Mouse (Mus musculus) lung, adult 2 months (tissue): ENCODE measurements at regions not wholly inside any gene's neighbourhood (a gene's known extent, or its start where the extent isn't known, plus 50 kb on each side); places are given as distances from the start of the nearest gene placed in this dataset.

ENCODE experiments used
- DNase-seq: peaks from one replicate; pipeline ENCODE4 v3.0.0; 2022
- H3K4me1 ChIP-seq: fragments of 200-500 bp; 2 replicates; pipeline ENCODE4 v1.6.1; 2011; ENCODE audit warnings: low read length; ENCODE audit not compliant: control insufficient read depth, insufficient read depth
- H3K4me3 ChIP-seq: fragments of 200-500 bp; replicated peaks from 2 replicates; pipeline ENCODE3; 2011; ENCODE audit warnings: low read depth, mild to moderate bottlenecking, control low read depth, low read length; ENCODE audit errors: extremely low read depth
- CTCF ChIP-seq: fragments of 200-500 bp; IDR thresholded peaks from 2 replicates; pipeline ENCODE4 v1.5.1; 2011; ENCODE audit warnings: mild to moderate bottlenecking, low read length, control low read depth; ENCODE audit not compliant: insufficient read depth
- POLR2A ChIP-seq: fragments of 200-500 bp; IDR thresholded peaks from 2 replicates; pipeline ENCODE4 v1.6.1; 2011; ENCODE audit warnings: low read depth, mild to moderate bottlenecking, control low read depth, low read length, borderline replicate concordance; ENCODE audit errors: extremely low read depth
- WGBS: fragments of 180-500 bp; shearing (Covaris S2); methylation state at CpG from one replicate; pipeline ENCODE4 v1.1.7; 2018; 5-methylcytosine and 5-hydroxymethylcytosine counted together

DNA sequence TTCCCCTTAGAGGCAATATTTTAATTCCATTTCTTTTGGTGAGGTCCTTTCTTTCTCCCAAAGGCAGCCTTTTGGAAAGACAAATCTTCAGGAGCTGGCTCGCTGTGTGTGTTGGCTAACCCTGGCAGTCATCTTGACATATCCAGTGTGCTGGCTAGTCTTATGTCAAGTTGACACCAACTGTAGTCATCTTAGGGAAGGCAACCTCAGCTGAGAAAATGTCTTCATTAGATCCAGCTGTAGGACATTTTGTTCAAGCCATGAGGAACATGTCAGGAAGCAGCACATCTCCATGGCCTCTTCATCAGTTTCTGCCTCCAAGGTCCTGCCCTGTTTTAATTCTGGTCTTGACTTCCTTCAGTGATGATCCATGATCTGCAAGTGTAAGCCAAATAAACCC, 192.1 kb upstream of the Tle4 start:
- no peaks in the 10 kb centered on the region for H3K4me1 ChIP-seq
- H3K4me3 ChIP-seq, result no peak overlapping the region
- no peak for DNase-seq
- no peak for TF ChIP-seq POLR2A
- no peak for TF ChIP-seq CTCF
- WGBS, result 85% methylated on average over 1 of the region's 1 CpGs

DNA sequence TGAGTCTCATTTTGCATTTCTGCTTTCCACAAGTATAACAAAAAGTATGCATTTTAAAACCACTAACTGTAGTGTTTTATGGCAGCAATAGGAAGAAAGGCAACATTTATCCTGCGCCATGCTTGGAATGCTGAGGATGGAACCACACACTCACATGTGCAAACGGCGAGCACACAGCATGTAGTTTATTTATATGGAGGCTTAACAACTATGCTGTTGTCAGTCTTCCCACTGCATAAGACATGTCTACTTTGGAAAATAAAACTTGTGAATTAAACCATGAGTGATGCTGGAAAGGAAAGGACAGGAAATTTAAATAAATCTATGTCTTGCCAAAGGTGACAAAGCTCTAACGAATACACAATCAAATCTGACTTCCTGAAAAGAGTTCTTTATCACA, 190.8 kb upstream of the Tle4 start:
- no peak for DNase-seq
- 84% methylated on average over 4 of the region's 4 CpGs for WGBS
- H3K4me3 ChIP-seq, result no peak overlapping the region
- H3K4me1 ChIP-seq, result no peaks in the 10 kb centered on the region
- TF ChIP-seq POLR2A (no peak), CTCF (no peak)

DNA sequence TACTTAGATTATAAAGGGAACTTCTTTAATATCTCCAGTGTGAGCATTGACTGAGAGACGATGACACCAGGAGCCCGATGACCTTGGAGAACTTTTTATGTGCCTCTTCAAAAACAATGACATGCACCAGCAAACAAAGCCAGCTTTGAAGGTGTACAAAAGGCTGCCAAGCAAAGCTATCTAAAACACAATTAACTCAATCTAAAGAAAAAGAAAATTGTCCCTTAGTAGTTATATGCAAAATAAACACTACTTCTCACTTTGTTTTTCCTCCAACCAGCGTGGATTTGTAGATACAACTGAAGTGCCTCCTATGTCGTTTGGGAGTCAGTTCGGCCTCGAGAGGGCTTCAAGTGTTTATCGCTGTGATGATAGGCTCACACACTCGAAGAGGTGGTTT, 189.0 kb upstream of the Tle4 start:
- TF ChIP-seq CTCF, result no peak
- H3K4me1 ChIP-seq, result no peaks in the 10 kb centered on the region
- H3K4me3 ChIP-seq, result no peak overlapping the region
- DNase-seq, result no peak
- 56% methylated on average over 8 of the region's 8 CpGs for WGBS

DNA sequence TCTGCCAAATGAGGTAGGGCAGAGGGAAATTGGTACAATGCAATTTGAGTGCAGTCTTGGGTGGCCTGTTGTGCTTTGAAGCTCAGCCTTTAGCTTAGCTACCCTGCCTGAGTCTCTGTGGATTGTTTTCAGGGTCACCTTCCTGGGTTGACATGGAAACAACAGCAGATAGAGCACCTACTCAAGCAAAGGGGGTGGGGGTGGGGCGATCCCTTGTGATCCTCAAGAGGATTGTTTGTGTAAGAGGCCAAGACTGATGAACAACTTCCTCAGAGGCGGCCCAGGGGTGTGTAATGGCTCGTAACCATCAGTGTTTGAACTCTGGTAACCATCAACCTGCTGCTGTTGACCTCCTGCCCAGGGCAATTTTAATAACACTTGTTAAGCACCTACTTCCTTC, 187.8 kb upstream of the Tle4 start:
- TF ChIP-seq CTCF, result no peak
- no peak for TF ChIP-seq POLR2A
- H3K4me3 ChIP-seq, result no peak overlapping the region

DNA sequence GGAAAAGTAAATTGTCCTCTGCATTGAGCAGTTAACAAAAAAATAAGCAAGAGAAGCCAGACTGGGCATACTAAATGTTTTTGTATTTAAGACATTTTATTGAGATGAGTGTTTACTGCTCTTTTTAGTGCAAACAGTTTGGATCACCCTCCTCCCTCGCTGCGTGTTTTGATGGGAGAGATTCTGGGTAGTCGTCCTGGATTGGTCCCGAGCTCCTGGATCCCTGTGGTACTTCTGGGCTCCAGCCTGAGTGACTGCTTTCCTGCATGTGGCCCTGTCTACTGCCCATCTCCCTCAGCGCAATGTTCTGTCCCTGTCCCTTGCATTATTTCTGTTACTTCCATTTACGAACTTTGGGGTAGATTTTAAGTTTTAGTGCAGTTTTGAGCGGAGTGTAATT, 179.9 kb upstream of the Tle4 start:
- Histone ChIP-seq H3K4me1 (no peaks in the 10 kb centered on the region), H3K4me3 (no peak overlapping the region)
- WGBS, result 42% methylated on average over 7 of the region's 7 CpGs
- TF ChIP-seq CTCF (no peak), POLR2A (no peak)
- no peak for DNase-seq

More for the DNA sequence above, 187.8 kb upstream of the Tle4 start:
- DNase-seq, result no peak
- WGBS, result 33% methylated on average over 3 of the region's 3 CpGs
- H3K4me1 ChIP-seq, result no peaks in the 10 kb centered on the region

DNA sequence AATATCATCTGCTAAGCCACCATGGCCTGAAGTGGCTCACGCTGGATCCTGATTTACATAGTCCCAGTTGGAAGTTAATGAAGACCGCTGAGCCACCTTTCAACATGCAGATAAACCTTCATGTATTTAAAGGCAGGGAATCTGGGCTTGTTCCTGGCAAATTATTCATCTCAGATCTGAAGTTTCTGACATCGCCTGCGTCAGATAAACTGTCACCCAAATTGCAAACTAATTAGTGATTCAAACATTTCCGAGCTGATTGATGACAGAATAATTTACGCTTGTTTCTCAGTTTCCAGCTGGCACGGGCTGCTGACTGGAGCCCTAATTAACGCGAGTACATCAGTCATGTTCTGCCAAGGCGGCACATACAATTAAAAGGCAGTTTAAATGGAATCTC, 179.3 kb upstream of the Tle4 start:
- DNase-seq, result no peak
- 22% methylated on average over 10 of the region's 10 CpGs for WGBS
- Histone ChIP-seq H3K4me1 (no peaks in the 10 kb centered on the region), H3K4me3 (no peak overlapping the region)
- TF ChIP-seq CTCF (no peak), POLR2A (no peak)

DNA sequence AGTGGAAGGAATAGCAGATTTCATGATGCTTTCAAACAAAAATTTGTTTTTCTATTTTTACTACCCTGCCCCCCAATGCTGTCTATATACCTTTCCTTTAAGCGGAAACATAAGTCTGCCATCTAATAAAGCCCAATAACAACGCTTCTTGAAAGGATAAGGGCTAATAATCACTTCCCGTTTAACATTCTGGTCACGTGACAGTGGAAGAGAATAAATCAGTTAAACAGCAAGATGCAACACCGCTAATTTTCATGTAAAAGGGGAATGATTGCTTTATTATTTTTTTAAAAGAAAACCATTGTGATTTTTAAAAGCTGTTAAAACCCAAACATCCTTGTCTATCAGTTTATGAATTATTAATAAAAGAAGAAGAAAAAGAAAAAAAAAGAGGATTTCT, 178.9 kb upstream of the Tle4 start:
- 73% methylated on average over 5 of the region's 5 CpGs for WGBS
- no peak for TF ChIP-seq CTCF
- no peak for TF ChIP-seq POLR2A
- no peak overlapping the region for H3K4me3 ChIP-seq
- DNase-seq, result no peak
- H3K4me1 ChIP-seq, result no peaks in the 10 kb centered on the region

DNA sequence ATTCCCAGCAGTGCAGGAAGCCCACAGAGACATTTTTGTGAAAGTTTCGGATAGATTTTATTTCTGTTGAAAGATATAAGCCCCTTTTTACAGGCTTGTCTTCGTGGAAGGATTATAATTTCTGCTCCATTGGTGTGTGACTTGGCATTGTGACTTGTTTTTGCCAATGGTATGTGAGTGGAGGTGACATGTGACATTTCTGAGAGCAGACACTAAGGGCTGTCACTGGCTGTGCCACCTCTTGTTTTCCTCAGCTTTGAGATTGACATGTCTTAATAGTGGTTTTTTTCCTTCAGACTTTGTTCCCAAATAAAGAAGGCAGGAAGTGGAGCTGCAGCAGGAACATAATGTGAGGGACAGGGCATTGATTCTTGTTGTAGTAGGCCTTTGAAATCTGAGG, 174.9 kb upstream of the Tle4 start:
- 74% methylated on average over 2 of the region's 2 CpGs for WGBS

DNA sequence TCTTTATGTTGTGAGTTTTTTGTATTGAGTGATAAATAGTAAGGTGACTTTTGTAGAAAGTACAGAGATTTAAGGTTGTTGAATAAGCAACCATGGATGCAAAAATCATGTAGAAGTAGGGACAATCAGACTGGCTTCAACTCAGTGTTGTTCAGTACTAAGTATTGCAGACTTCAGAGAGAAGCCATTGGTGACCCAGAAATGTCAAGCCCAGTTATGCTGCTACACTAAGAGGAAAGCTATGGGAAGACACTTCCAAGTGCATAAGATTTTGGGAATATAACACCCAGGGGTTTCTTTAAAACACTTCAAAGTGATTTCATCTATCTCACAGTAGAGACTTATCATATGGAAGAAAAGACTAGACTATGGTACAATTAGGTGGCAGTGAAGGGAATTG, 154.8 kb upstream of the Tle4 start:
- no peaks in the 10 kb centered on the region for H3K4me1 ChIP-seq
- TF ChIP-seq POLR2A (no peak), CTCF (no peak)
- DNase-seq, result no peak
- H3K4me3 ChIP-seq, result no peak overlapping the region

More for the DNA sequence above, 174.9 kb upstream of the Tle4 start:
- H3K4me3 ChIP-seq, result no peak overlapping the region
- no peaks in the 10 kb centered on the region for H3K4me1 ChIP-seq
- TF ChIP-seq POLR2A (no peak), CTCF (no peak)
- no peak for DNase-seq

DNA sequence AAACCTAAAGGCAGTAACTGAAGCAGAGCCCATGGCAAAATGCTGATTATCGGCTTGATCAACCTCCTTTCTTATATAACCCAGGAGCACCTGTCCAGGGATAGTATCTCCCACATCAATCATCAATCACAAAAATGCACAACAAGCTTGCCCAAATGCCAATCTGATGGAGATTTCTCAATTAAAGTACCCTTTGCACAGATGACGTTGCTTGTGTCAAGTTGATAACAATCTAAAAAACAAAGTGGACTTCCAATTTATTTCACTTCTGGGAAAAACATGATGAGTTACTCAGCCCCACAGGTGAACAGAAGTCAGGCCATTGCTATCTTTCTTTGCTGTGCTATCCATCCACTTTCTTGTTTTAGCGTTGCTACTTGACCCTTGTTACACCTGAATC, 144.5 kb upstream of the Tle4 start:
- 90% methylated on average over 3 of the region's 3 CpGs for WGBS
- TF ChIP-seq CTCF, result no peak
- TF ChIP-seq POLR2A, result no peak
- Histone ChIP-seq H3K4me1 (no peaks in the 10 kb centered on the region), H3K4me3 (no peak overlapping the region)
- no peak for DNase-seq

DNA sequence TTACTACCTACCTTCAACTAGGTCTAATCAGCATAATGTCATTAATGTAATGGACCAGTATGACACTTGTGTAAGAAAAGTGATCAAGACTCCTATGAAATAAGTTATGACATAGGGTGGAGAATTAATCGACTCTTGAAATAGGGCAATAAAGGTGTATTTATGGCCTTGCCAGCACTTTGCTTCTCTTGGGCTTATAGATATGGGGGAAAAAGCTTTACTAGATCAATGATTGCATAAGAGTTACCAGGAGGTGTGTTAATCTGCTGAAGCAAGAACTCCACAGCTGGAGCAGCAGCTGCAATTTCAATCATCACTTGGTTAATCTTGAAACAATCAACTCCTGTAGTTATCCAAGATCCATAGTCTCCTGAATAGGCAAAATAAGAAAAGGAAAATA, 143.1 kb upstream of the Tle4 start:
- Histone ChIP-seq H3K4me3 (no peak overlapping the region), H3K4me1 (no peaks in the 10 kb centered on the region)
- TF ChIP-seq CTCF, result no peak
- 95% methylated on average over 1 of the region's 1 CpGs for WGBS
- DNase-seq, result no peak
